Mouse (Mus musculus): ENCODE measurements around the gene Prkd2.

Gene Prkd2

DNA sequence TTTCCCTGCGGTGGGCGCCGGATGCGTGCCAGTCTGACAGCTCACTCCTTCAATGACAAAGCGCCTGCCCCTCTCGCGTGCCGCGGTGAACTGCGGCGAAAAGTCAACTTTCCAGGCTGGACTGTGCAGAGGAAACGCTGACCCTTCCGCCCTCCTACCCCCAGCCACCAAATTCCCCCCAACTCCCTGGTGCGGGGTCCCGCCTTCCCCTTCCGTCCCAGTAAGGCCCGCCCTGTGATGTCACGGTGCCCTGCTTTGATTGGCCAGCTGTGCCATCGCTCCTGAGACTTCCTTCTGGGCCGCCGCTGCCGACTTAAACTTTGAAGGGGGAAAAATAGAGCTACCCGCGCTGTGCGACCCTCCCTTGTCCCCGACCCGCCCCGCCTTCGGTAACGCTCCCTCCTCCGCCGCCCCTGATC is at the start of gene Prkd2:
Prkd2 (plus strand) TSS at position 258 of the 419 bp plus-strand sequence.
- peak; percentile 97 for DNase-seq (ENCODE audit: low spot score)

DNA sequence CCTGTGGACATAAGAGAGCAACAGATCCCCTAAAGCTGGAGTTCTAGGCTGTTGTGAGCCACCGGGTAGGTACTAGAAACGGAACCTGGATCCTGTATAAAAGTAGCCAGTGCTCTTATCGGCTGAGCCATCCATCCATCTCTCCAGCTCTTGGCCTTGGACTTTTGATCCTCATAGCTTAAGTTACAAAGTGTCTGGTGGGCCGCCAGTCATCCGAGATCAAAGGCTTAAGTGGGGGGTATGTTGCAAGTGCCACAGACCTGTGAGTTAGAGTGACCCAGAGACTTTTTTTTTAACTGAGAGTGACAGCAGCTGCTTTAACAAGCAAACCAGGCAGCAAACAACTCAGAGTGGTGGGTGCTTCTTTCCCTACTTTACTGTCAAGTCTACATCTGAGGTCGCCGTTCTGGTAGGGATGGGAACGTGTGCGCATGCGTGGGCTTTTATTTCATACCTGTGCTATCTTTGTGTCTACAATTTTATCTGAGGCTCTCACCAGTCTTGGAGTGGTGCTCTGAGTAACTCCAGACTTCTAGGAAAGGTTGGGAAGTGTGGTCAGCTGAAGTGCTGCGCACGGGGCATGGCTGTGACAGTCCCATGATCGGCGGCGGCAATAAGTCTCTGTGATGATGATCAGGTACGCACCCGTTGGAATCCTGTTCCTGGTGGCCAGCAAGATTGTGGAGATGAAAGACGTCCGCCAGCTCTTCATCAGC is 49.5 kb upstream of the Prkd2 start:
- no peak for DNase-seq (ENCODE audit: low spot score)

GRCm38 (mm10) chr7:16794886-16795285 is 47.8 kb upstream of the Prkd2 start:
- no peak for DNase-seq (ENCODE audit: low spot score)

GRCm38 (mm10) chr7:16804409-16805028 is 38.2 kb upstream of the Prkd2 start:
- DNase-seq (ENCODE audit: low spot score), result peak; percentile 73

DNA sequence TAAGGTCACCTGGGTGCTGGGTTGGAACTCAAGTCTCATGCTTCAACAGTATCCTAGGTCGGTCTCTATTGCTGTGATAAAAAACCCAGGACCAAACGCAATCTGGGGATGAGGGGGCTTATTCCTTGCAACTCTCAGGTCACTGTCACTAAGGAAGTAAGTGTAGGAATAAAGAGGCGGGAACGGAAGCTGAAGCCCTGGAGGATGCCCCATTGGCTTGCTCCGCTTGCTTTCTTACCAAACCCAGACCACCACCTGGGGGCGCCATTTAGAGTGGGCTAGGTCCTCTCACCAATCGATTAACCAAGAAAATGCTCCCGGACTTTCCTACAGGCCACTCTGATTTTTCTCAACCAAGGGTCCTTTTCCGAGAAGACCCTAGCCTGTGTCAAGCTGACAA is 34.8 kb upstream of the Prkd2 start:
- no peak for DNase-seq (ENCODE audit: low spot score)

GRCm38 (mm10) chr7:16808647-16809046 is 34.1 kb upstream of the Prkd2 start:
- DNase-seq (ENCODE audit: low spot score), result no peak

DNA sequence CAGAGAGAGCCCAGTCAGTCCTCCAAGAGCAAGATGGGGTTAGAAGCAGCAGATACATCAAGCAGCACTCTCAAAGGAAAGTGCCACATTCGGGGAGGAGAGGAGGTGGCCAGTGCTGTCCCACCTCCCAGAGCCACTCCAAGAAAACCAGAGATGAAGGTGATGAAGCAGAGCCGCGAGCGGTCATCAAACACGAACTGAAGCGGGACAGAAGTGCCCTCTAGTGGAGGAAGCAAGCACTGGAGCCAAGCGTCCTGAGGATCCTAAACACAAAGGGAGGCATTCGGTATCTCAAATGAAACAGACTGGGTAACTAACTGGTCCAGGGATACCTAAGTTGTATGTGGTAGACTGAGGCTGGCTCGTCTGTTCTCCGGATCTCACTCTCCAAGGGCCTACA is 33.0 kb upstream of the Prkd2 start:
- DNase-seq (ENCODE audit: low spot score), result peak; percentile 90

- no peak for DNase-seq (ENCODE audit: low spot score)
These were observed 32.2 kb upstream of the Prkd2 start for GRCm38 (mm10) chr7:16810399-16810919.

DNA sequence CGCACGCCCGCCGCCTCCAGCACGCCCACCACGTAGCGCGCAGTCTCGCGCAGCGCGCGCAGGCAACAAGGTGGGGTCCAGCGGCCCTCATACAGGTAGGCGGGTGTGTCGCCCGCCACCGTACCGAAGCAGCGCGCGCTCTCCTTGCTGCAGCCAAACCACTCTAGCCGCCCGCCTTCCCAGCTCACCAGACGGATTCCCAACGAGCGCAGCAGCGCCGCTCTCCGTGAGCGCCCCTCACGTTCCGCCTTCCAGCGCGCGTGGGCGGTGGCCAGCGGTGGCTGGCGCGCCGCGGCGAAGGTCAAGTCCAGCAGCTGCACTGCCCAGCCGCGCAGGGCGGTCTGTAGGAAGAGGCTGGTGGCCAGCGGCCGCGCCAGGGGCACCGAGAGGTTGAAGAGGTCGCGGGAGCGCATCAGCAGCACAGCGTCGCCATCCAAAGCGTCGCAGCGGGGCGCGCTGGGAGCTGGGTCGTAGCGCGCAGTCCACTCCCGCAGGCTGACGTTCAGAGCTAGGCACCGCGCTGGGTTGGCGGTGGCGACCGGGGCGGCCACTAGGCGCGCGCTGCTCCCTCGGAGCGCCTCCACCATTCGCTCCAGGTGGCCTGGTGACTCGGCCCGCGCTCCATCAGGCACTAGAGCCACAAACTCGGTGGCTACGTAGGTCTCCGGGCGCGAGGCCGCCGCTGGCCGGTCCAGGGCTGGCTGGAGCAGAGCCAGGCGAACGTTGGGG is 31.6 kb upstream of the Prkd2 start:
- DNase-seq (ENCODE audit: low spot score), result peak; percentile 79

DNA sequence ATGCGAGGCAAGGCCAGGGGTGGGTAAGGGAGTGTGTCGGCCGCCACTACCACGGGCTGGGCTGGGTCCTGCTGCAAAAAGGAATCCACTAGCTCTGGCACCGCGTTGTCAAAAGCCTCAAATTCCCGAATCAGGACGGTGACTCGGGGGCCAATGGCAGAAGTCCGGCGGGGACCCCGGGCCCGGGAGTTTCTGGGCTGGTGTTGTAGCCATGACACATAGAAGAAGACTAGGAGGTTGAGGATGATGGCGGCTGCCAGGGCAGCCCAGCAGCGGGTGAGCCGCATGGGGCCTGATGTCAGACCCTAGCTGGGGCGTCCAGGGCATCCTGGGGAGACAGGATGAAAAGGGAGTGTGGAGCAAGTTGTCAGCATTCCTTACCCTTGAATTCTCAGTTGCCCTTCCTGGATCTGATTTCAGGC is 31.0 kb upstream of the Prkd2 start:
- DNase-seq (ENCODE audit: low spot score), result no peak

DNA sequence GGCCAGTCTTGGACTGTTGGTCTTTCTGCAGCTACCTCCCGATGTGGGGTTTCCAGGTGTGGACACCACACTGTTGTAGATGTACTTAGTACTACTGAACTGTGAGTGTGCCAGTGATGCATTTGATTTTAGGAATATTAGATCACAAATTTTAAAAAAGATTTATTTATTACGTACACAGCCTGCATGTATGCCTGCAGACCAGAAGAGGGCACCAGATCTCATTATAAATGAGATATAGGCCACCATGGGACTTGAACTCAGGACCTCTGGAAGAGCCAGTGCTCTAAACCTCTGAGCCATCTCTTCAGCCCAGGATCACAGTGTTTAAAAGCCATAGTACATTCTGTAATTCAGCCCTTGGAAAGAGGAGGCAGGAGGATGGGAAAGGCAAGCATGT is 30.2 kb upstream of the Prkd2 start:
- DNase-seq (ENCODE audit: low spot score), result no peak

GRCm38 (mm10) chr7:16815351-16815941 is 27.3 kb upstream of the Prkd2 start, which contains the start of gene Strn4:
Gene Strn4 (plus strand): TSS chr7:16815889.
- peak; percentile 61 for DNase-seq (ENCODE audit: low spot score)

- DNase-seq (ENCODE audit: low spot score), result peak; percentile 75
These were observed 26.6 kb upstream of the Prkd2 start for GRCm38 (mm10) chr7:16816078-16816474.

DNA sequence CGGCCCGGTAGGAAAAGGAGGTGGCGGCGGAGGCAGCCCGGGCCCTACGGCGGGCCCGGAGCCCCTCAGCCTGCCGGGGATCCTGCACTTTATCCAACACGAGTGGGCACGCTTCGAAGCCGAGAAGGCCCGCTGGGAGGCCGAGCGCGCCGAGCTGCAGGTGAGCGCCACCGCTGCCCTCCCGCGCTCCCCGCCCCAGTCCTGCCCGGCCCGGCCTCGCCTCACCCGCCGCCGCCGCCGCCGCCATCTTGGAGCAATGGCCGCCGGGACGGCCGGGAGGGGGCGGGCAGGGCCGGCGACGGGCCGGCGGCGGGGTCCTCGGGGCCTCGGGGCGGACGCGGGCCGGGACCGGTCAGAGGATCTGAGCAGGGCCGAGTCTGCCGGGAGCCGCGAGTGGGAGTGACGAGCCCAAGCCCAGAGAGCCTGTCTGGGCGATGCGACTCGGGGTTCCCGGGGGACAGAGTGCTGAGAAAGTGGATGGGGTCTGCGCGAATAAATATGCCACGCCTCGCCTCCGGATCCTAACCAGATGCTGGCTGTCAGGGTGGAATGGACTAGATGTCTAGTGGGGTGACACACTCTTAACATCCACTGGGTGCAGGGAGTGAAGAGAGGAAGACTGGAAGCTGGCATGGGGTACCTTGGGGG is 26.1 kb upstream of the Prkd2 start, which contains the start of gene Fkrp:
Fkrp (minus strand) TSS at position 258 of the 648 bp plus-strand sequence.
- DNase-seq (ENCODE audit: low spot score), result peak; percentile 47

DNA sequence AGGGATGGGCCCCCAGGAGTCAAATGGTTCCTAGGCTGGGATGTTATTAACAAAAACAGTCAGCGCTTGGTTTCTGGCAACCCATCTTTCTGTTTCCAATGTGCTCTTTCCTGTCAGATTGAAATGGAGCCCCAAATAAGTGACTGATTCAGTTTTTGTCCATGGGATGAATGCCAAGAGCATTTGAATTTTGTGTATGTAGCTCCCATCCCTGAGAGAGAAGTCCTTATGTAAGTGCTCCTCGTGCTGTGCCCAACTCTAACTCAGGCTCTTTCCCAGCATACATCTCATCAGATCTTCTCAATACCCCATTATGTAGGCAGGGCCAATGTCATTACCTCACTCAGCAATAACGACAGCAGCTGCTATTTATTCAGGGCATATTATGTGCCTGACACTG is 25.0 kb upstream of the Prkd2 start:
- no peak for DNase-seq (ENCODE audit: low spot score)

GRCm38 (mm10) chr7:16819794-16820193 is 22.9 kb upstream of the Prkd2 start:
- no peak for DNase-seq (ENCODE audit: low spot score)

GRCm38 (mm10) chr7:16820271-16820763 is 22.4 kb upstream of the Prkd2 start:
- no peak for DNase-seq (ENCODE audit: low spot score)

DNA sequence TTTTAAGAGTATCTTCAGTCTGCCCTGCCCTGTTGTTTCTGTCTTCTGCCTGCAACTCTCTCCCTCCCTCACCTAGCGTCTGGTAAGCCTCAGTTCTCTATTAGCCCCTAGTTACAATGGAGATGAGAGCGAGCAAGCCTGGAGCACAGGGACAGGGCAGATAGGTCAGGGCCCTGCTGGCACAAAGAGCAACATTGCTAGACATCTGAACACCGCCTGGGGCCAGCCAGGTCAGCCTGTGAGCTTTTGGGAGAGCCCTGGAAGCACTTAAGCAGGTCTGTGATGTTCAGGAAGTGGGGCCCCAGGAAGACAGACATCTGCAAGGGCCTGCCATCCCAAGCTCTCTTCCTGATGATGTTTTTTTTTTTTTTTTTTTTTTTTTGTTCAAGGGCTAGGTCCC is 21.6 kb upstream of the Prkd2 start:
- peak; percentile 70 for DNase-seq (ENCODE audit: low spot score)

DNA sequence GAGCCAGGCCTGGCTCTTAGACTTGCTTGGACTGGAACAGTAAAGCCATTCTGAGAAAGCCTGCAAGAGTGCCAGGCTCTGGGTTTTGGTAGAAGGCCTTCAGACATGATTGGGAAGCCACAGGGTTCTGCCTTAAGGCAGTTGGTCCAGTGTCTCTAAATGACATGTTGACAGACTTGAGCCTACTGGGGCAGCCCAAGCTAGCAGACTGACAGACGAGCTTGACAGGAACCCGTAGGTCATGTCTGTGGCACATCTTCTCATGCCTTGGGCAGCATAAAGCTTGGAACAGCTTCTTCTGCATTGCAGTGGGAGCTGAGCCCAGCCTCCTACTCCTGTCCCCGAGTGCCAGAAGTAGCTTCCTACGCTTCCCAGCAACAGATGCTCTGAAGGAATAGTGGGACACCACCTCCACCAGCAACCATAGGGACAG is 21.0 kb upstream of the Prkd2 start:
- no peak for DNase-seq (ENCODE audit: low spot score)

DNA sequence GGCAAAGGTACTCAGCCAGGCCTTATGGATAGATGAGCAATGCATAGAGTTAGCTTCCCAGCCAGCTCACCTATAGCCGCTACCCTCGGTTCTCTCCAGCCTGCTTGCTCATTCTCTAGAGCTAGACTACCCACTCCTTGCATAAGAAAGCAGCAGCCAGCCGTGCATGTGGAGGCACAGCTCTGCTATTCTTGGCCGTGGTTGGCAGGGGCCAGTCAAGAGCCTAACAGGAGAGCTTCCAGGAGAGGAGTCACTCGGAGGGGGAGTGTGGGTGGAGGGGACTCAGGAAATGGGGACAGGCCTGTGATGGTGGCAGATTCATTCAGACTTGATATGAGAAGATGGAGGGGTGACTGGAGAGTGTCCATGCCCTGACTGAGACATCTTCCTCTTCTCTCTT is 19.0 kb upstream of the Prkd2 start:
- no peak for DNase-seq (ENCODE audit: low spot score)

DNA sequence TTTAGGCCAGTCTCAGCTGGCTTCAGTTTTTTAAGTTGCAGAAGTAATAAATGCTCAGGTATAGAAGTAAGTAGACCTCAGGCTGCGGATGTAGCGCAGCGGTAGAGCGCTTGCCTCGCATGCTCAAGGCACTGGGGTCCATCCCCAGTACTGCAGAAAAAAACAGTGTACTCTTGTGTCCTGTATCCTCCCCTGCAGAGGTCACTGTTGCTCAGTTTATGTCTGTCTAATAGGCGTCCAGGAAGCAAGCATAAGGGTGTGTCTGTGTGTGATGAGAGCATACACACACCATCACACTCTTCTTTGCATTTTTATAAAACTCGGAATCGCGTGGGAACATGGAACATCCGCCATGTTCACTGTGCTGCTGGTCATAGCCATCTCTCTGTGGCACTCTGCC is 16.9 kb upstream of the Prkd2 start:
- DNase-seq (ENCODE audit: low spot score), result no peak

GRCm38 (mm10) chr7:16826571-16826970 is 16.1 kb upstream of the Prkd2 start:
- DNase-seq (ENCODE audit: low spot score), result no peak

Data from embryo, embryonic 10 days (tissue).